Mouse (Mus musculus): Measurements from ENCODE around the gene Vwc2.

Gene Vwc2

GRCm38 (mm10) chr11:11113576-11114233 is at the start of gene Vwc2:
Gene Vwc2 (plus strand): TSS chr11:11114223.
- no peak for DNase-seq (ENCODE audit: low read depth, low spot score)

- DNase-seq (ENCODE audit: low read depth, low spot score) = no peak
These were observed 25.8 kb upstream of the Vwc2 start for GRCm38 (mm10) chr11:11088162-11088756.

- no peak for DNase-seq (ENCODE audit: low read depth, low spot score)
These were observed 16.4 kb upstream of the Vwc2 start for GRCm38 (mm10) chr11:11097606-11098005.

GRCm38 (mm10) chr11:11098282-11098681 is 15.7 kb upstream of the Vwc2 start:
- DNase-seq (ENCODE audit: low read depth, low spot score) = no peak

- DNase-seq (ENCODE audit: low read depth, low spot score) = no peak
These were observed 15.0 kb upstream of the Vwc2 start for GRCm38 (mm10) chr11:11099011-11099410.

GRCm38 (mm10) chr11:11102182-11102581 is 11.8 kb upstream of the Vwc2 start:
- no peak for DNase-seq (ENCODE audit: low read depth, low spot score)

GRCm38 (mm10) chr11:11102620-11103019 is 11.4 kb upstream of the Vwc2 start:
- no peak for DNase-seq (ENCODE audit: low read depth, low spot score)

GRCm38 (mm10) chr11:11108922-11109321 is 5.1 kb upstream of the Vwc2 start:
- no peak for DNase-seq (ENCODE audit: low read depth, low spot score)

GRCm38 (mm10) chr11:11114234-11115030 is 409 bp downstream of the Vwc2 start:
- DNase-seq (ENCODE audit: low read depth, low spot score) = no peak

- no peak for DNase-seq (ENCODE audit: low read depth, low spot score)
These were observed 1.1 kb downstream of the Vwc2 start for GRCm38 (mm10) chr11:11115031-11115647.

- DNase-seq (ENCODE audit: low read depth, low spot score) = no peak
These were observed 1.9 kb downstream of the Vwc2 start for GRCm38 (mm10) chr11:11115648-11116590.

GRCm38 (mm10) chr11:11116736-11117135 is 2.7 kb downstream of the Vwc2 start:
- DNase-seq (ENCODE audit: low read depth, low spot score) = no peak

- DNase-seq (ENCODE audit: low read depth, low spot score) = no peak
These were observed 8.8 kb downstream of the Vwc2 start for GRCm38 (mm10) chr11:11122866-11123265.

- no peak for DNase-seq (ENCODE audit: low read depth, low spot score)
These were observed 17.5 kb downstream of the Vwc2 start for GRCm38 (mm10) chr11:11131414-11132077.

- no peak for DNase-seq (ENCODE audit: low read depth, low spot score)
These were observed 26.6 kb downstream of the Vwc2 start for GRCm38 (mm10) chr11:11140622-11141021.

GRCm38 (mm10) chr11:11152681-11153080 is 38.7 kb downstream of the Vwc2 start:
- DNase-seq (ENCODE audit: low read depth, low spot score) = no peak

GRCm38 (mm10) chr11:11171396-11171795 is 57.4 kb downstream of the Vwc2 start:
- no peak for DNase-seq (ENCODE audit: low read depth, low spot score)

- no peak for DNase-seq (ENCODE audit: low read depth, low spot score)
These were observed 61.2 kb downstream of the Vwc2 start for GRCm38 (mm10) chr11:11175259-11175658.

GRCm38 (mm10) chr11:11182705-11183104 is 68.7 kb downstream of the Vwc2 start:
- no peak for DNase-seq (ENCODE audit: low read depth, low spot score)

- no peak for DNase-seq (ENCODE audit: low read depth, low spot score)
These were observed 109.1 kb downstream of the Vwc2 start for GRCm38 (mm10) chr11:11223162-11223561.

GRCm38 (mm10) chr11:11239346-11239745 is 125.3 kb downstream of the Vwc2 start:
- no peak for DNase-seq (ENCODE audit: low read depth, low spot score)
